Mouse (Mus musculus): ENCODE measurements around the gene Dnajc14. TPM values are rescaled to one million over a fixed set of nuclear protein-coding genes. Genes with fewer than 3 reads are reported as not detected.
A peak's percentile ranks its signal among the peaks of the same experiment; 100 is the strongest.

The Dnajc14 gene
- total and polyA plus RNA-seq, 3 experiments = 8.4 to 36.4 (median 34.1) TPM

DNA sequence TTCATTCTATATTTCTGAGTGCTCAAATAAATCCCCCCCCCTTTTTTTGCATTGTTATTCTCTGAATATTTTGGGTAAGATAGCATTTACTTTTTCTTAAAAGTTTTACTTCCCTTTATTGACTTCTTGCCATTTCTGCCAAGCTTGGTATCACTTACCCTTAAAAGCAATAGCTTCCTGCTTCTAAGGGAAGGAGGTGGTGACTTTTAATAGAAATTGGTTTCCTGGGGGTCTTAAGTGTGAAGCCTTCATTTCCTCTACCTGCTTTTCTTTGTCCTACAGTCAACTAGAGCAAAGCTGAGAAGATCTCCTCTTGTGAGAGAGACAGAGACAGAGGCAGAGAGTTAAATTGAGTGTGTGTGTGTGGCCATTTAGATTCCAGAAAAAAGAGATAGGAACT is 57.3 kb downstream of the Dnajc14 start:
- TF ChIP-seq EP300 (IDR thresholded peaks at IDR 0.05; ENCODE audit: insufficient read depth, low read depth, low read length) = no peak
- TF ChIP-seq CTCF (IDR thresholded peaks at IDR 0.05) = no peak
- no peak for TF ChIP-seq POLR2A (IDR thresholded peaks at IDR 0.05; ENCODE audit: insufficient read depth, low read depth, low read length)
- H3K79me2 ChIP-seq (replicated peaks; ENCODE audit: control insufficient read depth, insufficient read depth, low read length) = no peaks in the 10 kb centered on the region
- no peak for DNase-seq
- H3K4me3 ChIP-seq = no peak overlapping the region
- H3K27ac ChIP-seq = no peak overlapping the region
- no peak overlapping the region for H3K9ac ChIP-seq (ENCODE audit: low read depth, low read length)
- peaks cover 7% of the 10 kb centered on the region for H3K36me3 ChIP-seq (ENCODE audit: control insufficient read depth, insufficient read depth, low read length)
- intact Hi-C loops (cut with DNase I) = no loop called here
- H3K27me3 ChIP-seq (ENCODE audit: control insufficient read depth, insufficient read depth, low read length) = no peaks in the 10 kb centered on the region
- H3K4me1 ChIP-seq (ENCODE audit: control insufficient read depth, insufficient read depth, low read length) = no peaks in the 10 kb centered on the region

DNA sequence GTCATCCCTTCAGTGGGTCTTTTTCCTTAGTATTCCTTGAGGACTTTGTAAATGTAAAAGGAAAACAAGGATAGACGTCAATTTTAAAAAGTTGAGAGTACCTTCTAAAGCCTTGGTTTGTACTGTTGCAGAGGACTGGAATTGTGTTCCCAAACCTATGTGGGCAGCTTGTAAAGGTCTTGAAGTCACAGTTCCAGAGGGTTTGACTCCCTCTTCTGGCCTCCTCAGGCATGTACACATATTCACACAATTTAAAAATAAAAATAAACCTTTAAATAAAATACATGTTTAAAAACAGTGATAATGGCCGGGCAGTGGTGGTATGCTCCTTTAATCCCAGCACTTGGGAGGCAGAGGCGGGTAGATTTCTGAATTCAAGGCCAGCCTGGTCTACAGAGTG is 62.2 kb downstream of the Dnajc14 start:
- Histone ChIP-seq H3K4me3 (no peak overlapping the region), H3K4me1 (ENCODE audit: control insufficient read depth, insufficient read depth, low read length) (no peaks in the 10 kb centered on the region), H3K9ac (ENCODE audit: low read depth, low read length) (no peak overlapping the region), H3K27ac (no peak overlapping the region), H3K36me3 (ENCODE audit: control insufficient read depth, insufficient read depth, low read length) (peaks cover 2% of the 10 kb centered on the region), H3K27me3 (ENCODE audit: control insufficient read depth, insufficient read depth, low read length) (no peaks in the 10 kb centered on the region), H3K79me2 (replicated peaks; ENCODE audit: control insufficient read depth, insufficient read depth, low read length) (no peaks in the 10 kb centered on the region)
- intact Hi-C loops (cut with DNase I) = no loop called here
- 78% methylated on average over 3 of the region's 3 CpGs for WGBS
- TF ChIP-seq EP300 (IDR thresholded peaks at IDR 0.05; ENCODE audit: insufficient read depth, low read depth, low read length) (no peak), CTCF (IDR thresholded peaks at IDR 0.05) (peak; percentile 56)
- DNase-seq = no peak

DNA sequence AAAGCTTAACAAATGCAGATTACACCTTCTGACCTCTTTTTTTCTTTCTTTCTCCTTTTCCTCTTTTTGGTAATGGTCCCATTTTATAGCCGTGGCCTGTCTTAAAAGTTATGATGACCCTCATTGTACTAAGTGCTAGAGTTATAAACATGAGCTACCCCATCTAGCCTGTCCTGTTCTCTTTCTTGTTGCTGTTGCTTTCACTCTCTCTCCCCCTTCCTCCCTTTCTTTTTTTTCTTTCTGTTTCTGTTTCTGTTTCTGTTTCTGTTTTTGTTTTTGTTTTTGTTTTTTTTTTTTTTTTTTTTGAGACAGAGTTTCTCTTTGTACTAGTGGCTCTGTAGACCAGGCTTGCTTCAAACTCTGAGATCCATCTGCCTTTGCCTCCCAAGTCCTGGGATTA is 62.7 kb downstream of the Dnajc14 start:
- no peak for DNase-seq
- 100% methylated on average over 1 of the region's 1 CpGs for whole genome bisulfite sequencing
- Histone ChIP-seq H3K36me3 (ENCODE audit: control insufficient read depth, insufficient read depth, low read length) (peaks cover 2% of the 10 kb centered on the region), H3K4me1 (ENCODE audit: control insufficient read depth, insufficient read depth, low read length) (no peaks in the 10 kb centered on the region), H3K4me3 (no peak overlapping the region), H3K27ac (no peak overlapping the region), H3K9ac (ENCODE audit: low read depth, low read length) (no peak overlapping the region), H3K79me2 (replicated peaks; ENCODE audit: control insufficient read depth, insufficient read depth, low read length) (no peaks in the 10 kb centered on the region), H3K27me3 (ENCODE audit: control insufficient read depth, insufficient read depth, low read length) (no peaks in the 10 kb centered on the region)
- intact Hi-C loops (cut with DNase I) = no loop called here
- TF ChIP-seq POLR2A (IDR thresholded peaks at IDR 0.05; ENCODE audit: insufficient read depth, low read depth, low read length) = no peak

Other genes with a start within 250 kb of the Dnajc14 start
- 10 to 100 TPM; 39.4 to 44.2 TPM for gene Pa2g4, start 238.1 kb upstream of the Dnajc14 start, total RNA-seq (2021)
- 19.5 and 35.6 TPM in 2 replicates for gene Pa2g4, start 238.1 kb upstream of the Dnajc14 start, polyA plus RNA-seq (2012; rRNA removed)
- 1 to 10 TPM; 6.3 to 8.2 TPM for gene Erbb3, start 214.4 kb upstream of the Dnajc14 start, total RNA-seq (2021)
- 5.5 and 7.7 TPM in 2 replicates for gene Erbb3, start 214.4 kb upstream of the Dnajc14 start, polyA plus RNA-seq (2012; rRNA removed)
- 100 to 1,000 TPM; 229 to 279 TPM for gene Rps26, start 177.3 kb upstream of the Dnajc14 start, total RNA-seq (2021)
- 315 and 337 TPM in 2 replicates for gene Rps26, start 177.3 kb upstream of the Dnajc14 start, polyA plus RNA-seq (2012; rRNA removed)
- 1 to 10 TPM in 1 of 2 experiments, under 1 TPM in 1; 0.97 to 1.8 TPM for gene Ikzf4, start 158.1 kb upstream of the Dnajc14 start, total RNA-seq (2021)
- 0.88 TPM in 2 replicates for gene Ikzf4, start 158.1 kb upstream of the Dnajc14 start, polyA plus RNA-seq (2012; rRNA removed)
- 10 to 100 TPM; 25.6 to 26.6 TPM for gene Suox, start 130.0 kb upstream of the Dnajc14 start, total RNA-seq (2021)
- gene Suox, start 130.0 kb upstream of the Dnajc14 start, polyA plus RNA-seq (2012; rRNA removed) = 21.8 and 37.9 TPM in 2 replicates
- 10 to 100 TPM; 72.8 to 80.0 TPM for gene Rab5b, start 107.8 kb upstream of the Dnajc14 start, total RNA-seq (2021)
- 68.9 and 111 TPM in 2 replicates for gene Rab5b, start 107.8 kb upstream of the Dnajc14 start, polyA plus RNA-seq (2012; rRNA removed)
- under 1 TPM; 0.43 to 0.50 TPM for gene Pmel, start 99.9 kb upstream of the Dnajc14 start, total RNA-seq (2021)
- gene Pmel, start 99.9 kb upstream of the Dnajc14 start, polyA plus RNA-seq (2012; rRNA removed) = 0.59 and 0.66 TPM in 2 replicates
- 10 to 100 TPM in 1 of 2 experiments, 1 to 10 TPM in 1; 8.5 to 10.9 TPM for gene Cdk2, start 99.0 kb upstream of the Dnajc14 start, total RNA-seq (2021)
- 10.0 and 17.5 TPM in 2 replicates for gene Cdk2, start 99.0 kb upstream of the Dnajc14 start, polyA plus RNA-seq (2012; rRNA removed)
- gene Dgka, start 59.2 kb upstream of the Dnajc14 start, total RNA-seq (2021) = 10 to 100 TPM; 11.2 to 12.6 TPM
- 17.5 and 20.3 TPM in 2 replicates for gene Dgka, start 59.2 kb upstream of the Dnajc14 start, polyA plus RNA-seq (2012; rRNA removed)
- gene Pym1, start 56.2 kb upstream of the Dnajc14 start, total RNA-seq (2021) = 1 to 10 TPM; 8.6 to 9.4 TPM
- 7.9 and 10.8 TPM in 2 replicates for gene Pym1, start 56.2 kb upstream of the Dnajc14 start, polyA plus RNA-seq (2012; rRNA removed)
- 1 to 10 TPM; 2.8 to 4.4 TPM for gene Mmp19, start 13.2 kb upstream of the Dnajc14 start, total RNA-seq (2021)
- 3.1 and 4.4 TPM in 2 replicates for gene Mmp19, start 13.2 kb upstream of the Dnajc14 start, polyA plus RNA-seq (2012; rRNA removed)
- 1 to 10 TPM; 4.7 to 5.4 TPM for gene Tmem198b, start 308 bp downstream of the Dnajc14 start, total RNA-seq (2021)
- 11.2 and 11.9 TPM in 2 replicates for gene Tmem198b, start 308 bp downstream of the Dnajc14 start, polyA plus RNA-seq (2012; rRNA removed)
- gene Sarnp, start 13.3 kb downstream of the Dnajc14 start, total RNA-seq (2021) = 10 to 100 TPM; 37.2 to 43.4 TPM
- gene Sarnp, start 13.3 kb downstream of the Dnajc14 start, polyA plus RNA-seq (2012; rRNA removed) = 14.3 and 25.5 TPM in 2 replicates
- gene Ormdl2, start 17.6 kb downstream of the Dnajc14 start, total RNA-seq (2021) = 1 to 10 TPM; 7.8 to 8.1 TPM
- gene Ormdl2, start 17.6 kb downstream of the Dnajc14 start, polyA plus RNA-seq (2012; rRNA removed) = 15.3 and 23.3 TPM in 2 replicates
- gene Gdf11, start 87.7 kb downstream of the Dnajc14 start, total RNA-seq (2021) = 1 to 10 TPM; 2.0 to 2.5 TPM
- gene Gdf11, start 87.7 kb downstream of the Dnajc14 start, polyA plus RNA-seq (2012; rRNA removed) = 0.78 and 1.1 TPM in 2 replicates
- 100 to 1,000 TPM; 132 to 156 TPM for gene Cd63, start 96.9 kb downstream of the Dnajc14 start, total RNA-seq (2021)
- gene Cd63, start 96.9 kb downstream of the Dnajc14 start, polyA plus RNA-seq (2012; rRNA removed) = 83.2 and 101 TPM in 2 replicates
- gene Rdh5, start 118.8 kb downstream of the Dnajc14 start, total RNA-seq (2021) = 1 to 10 TPM; 5.2 to 5.9 TPM
- 19.4 and 24.9 TPM in 2 replicates for gene Rdh5, start 118.8 kb downstream of the Dnajc14 start, polyA plus RNA-seq (2012; rRNA removed)
- gene Bloc1s1, start 120.0 kb downstream of the Dnajc14 start, total RNA-seq (2021) = 100 to 1,000 TPM; 181 to 201 TPM
- gene Bloc1s1, start 120.0 kb downstream of the Dnajc14 start, polyA plus RNA-seq (2012; rRNA removed) = 229 and 234 TPM in 2 replicates
- gene Itga7, start 129.8 kb downstream of the Dnajc14 start, total RNA-seq (2021) = 100 to 1,000 TPM; 140 to 155 TPM
- gene Itga7, start 129.8 kb downstream of the Dnajc14 start, polyA plus RNA-seq (2012; rRNA removed) = 151 and 206 TPM in 2 replicates
- not detected for gene Mettl7b, start 156.9 kb downstream of the Dnajc14 start, total RNA-seq (2021)
- gene Mettl7b, start 156.9 kb downstream of the Dnajc14 start, polyA plus RNA-seq (2012; rRNA removed) = 0.18 and 0.53 TPM in 2 replicates
- gene Olfr9, start 185.4 kb downstream of the Dnajc14 start, total RNA-seq (2021) = not detected
- not detected in 2 replicates for gene Olfr9, start 185.4 kb downstream of the Dnajc14 start, polyA plus RNA-seq (2012; rRNA removed)
- gene Olfr763, start 206.7 kb downstream of the Dnajc14 start, total RNA-seq (2021) = not detected
- not detected in 2 replicates for gene Olfr763, start 206.7 kb downstream of the Dnajc14 start, polyA plus RNA-seq (2012; rRNA removed)
- gene Olfr764-ps1, start 235.8 kb downstream of the Dnajc14 start, total RNA-seq (2021) = not detected
- gene Olfr764-ps1, start 235.8 kb downstream of the Dnajc14 start, polyA plus RNA-seq (2012; rRNA removed) = not detected in 2 replicates
- gene Olfr765, start 245.9 kb downstream of the Dnajc14 start, total RNA-seq (2021) = not detected
- not detected in 2 replicates for gene Olfr765, start 245.9 kb downstream of the Dnajc14 start, polyA plus RNA-seq (2012; rRNA removed)